Mouse (Mus musculus) thymus, adult 2 months (tissue): ENCODE results near the gene 4930426L09Rik. TPM values are rescaled to one million over a fixed set of nuclear protein-coding genes. Genes with fewer than 3 reads are reported as not detected.

Experiments used
- DNase-seq: peaks from one replicate; pipeline ENCODE4 v3.0.0; 2021
- H3K27ac ChIP-seq: fragments of 200-500 bp; 2 replicates; pipeline ENCODE4 v1.5.1; 2012; ENCODE audit warnings: low read length, control low read depth; ENCODE audit not compliant: control insufficient read depth, insufficient read depth
- H3K27me3 ChIP-seq: fragments of 200-500 bp; 2 replicates; pipeline ENCODE4 v1.6.1; 2012; ENCODE audit warnings: mild to moderate bottlenecking, low read length, moderate library complexity, mixed read lengths; ENCODE audit not compliant: control insufficient read depth, insufficient read depth
- H3K36me3 ChIP-seq: fragments of 200-500 bp; 2 replicates; pipeline ENCODE4 v1.6.1; 2012; ENCODE audit warnings: mild to moderate bottlenecking, low read length, moderate library complexity; ENCODE audit not compliant: control insufficient read depth, insufficient read depth
- H3K4me1 ChIP-seq: fragments of 200-500 bp; replicated peaks from 2 replicates; pipeline ENCODE4 v1.6.1; 2012; ENCODE audit warnings: low read length; ENCODE audit not compliant: control insufficient read depth, insufficient read depth
- H3K4me3 ChIP-seq: fragments of 200-500 bp; 2 replicates; pipeline ENCODE4 v1.5.1; 2012; ENCODE audit warnings: mild to moderate bottlenecking, low read length, control low read depth, moderate library complexity; ENCODE audit not compliant: control insufficient read depth, insufficient read depth
- CTCF ChIP-seq: fragments of 200-500 bp; IDR thresholded peaks from 2 replicates; pipeline ENCODE4 v1.5.1; 2012; ENCODE audit warnings: mild to moderate bottlenecking, control low read depth, low read length, moderate library complexity, borderline replicate concordance; ENCODE audit not compliant: control insufficient read depth, poor library complexity, insufficient read depth; ENCODE audit errors: extremely low read depth
- POLR2A ChIP-seq: fragments of 200-500 bp; IDR thresholded peaks from 2 replicates; pipeline ENCODE4 v1.6.1; 2012; ENCODE audit warnings: mild to moderate bottlenecking, low read length, control low read depth, moderate library complexity; ENCODE audit not compliant: control insufficient read depth, poor library complexity, insufficient read depth; ENCODE audit errors: extremely low read depth
- WGBS: fragments of 180-500 bp; shearing (Covaris S2); methylation state at CpG from one replicate; pipeline ENCODE4 v1.1.7; 2018; 5-methylcytosine and 5-hydroxymethylcytosine counted together
- polyA plus RNA-seq: library from polyadenylated mRNA; depleted of rRNA; stranded (reverse); fragments of >200 nt; gene quantifications from 2 replicates; pipeline ENCODE4 v1.2.3, GENCODE M21; 2012

4930426L09Rik gene
- polyA plus RNA-seq, 1 experiment, result 2.0 TPM

DNA sequence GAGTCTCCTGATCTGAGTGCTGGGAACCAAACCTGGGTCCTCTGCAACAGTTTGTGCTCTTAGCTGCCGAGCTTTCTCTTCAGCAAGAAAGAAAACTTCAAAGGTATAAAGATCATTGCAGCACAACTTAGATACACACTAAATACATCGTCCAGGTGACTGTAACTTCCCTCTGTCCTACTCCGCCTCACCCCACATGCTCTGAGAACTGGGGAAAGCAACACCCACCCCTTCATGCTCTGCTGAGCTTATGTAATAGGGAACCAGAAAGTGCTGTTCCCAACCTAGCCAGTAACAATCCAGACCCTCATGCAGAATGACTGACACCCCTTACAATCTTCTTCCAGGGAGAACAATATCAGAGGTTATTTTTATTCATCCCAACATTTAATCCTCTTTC is 41.7 kb upstream of the 4930426L09Rik start:
- 0 out of 2 replicates have a peak overlapping the region, but pooled peaks have one; percentile 48 for H3K27ac ChIP-seq
- WGBS, result 40% methylated on average over 3 of the region's 3 CpGs
- no peak overlapping the region for H3K4me3 ChIP-seq
- TF ChIP-seq POLR2A (no peak), CTCF (no peak)
- H3K36me3 ChIP-seq, result no peaks in the 10 kb centered on the region
- DNase-seq, result no peak
- H3K4me1 ChIP-seq, result peaks cover 57% of the 10 kb centered on the region
- H3K27me3 ChIP-seq, result no peaks in the 10 kb centered on the region

DNA sequence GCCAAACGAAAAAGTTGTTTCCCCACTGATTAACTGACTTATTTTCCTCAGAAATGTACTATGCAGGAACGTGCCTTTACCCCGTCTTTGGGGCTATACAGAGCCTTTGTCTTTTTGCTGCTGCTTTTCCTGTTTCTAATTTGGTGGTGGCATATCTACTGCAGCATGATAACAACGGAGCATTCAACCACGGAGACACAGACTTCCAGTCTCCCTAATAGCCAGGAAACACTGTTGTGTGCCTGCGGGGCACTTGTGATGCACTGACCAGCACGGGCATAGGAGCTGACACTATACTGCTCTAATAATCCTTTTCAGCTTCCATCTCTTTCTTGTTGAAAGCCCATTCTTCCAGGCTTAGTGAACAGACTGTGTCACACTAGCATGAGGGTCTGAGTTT is 41.2 kb upstream of the 4930426L09Rik start:
- TF ChIP-seq CTCF (no peak), POLR2A (no peak)
- WGBS, result 15% methylated on average over 7 of the region's 7 CpGs
- peaks cover 54% of the 10 kb centered on the region for H3K4me1 ChIP-seq
- H3K27ac ChIP-seq, result peak overlapping the region; percentile 26
- no peaks in the 10 kb centered on the region for H3K36me3 ChIP-seq
- no peak for DNase-seq
- no peak overlapping the region for H3K4me3 ChIP-seq
- H3K27me3 ChIP-seq, result no peaks in the 10 kb centered on the region

DNA sequence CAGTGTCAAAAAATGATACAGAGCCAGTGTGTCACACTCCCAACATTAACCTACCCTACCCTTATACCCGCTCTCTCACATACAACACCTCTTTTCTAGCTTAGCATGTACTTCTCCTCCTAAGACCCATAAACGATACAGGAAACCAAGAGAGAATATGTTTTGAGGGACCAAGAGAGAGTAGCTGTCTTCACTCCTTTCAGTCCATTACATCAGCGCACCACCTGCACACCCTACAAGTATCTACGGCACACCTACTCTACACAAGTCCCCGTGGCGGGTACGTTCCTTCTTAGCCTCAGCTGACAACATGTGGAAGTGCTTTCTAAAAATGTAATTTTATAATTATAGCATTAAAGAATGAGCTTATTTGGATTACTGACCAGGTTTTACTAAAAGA is 40.7 kb upstream of the 4930426L09Rik start:
- H3K4me1 ChIP-seq, result peaks cover 53% of the 10 kb centered on the region
- DNase-seq, result no peak
- no peaks in the 10 kb centered on the region for H3K36me3 ChIP-seq
- no peaks in the 10 kb centered on the region for H3K27me3 ChIP-seq
- H3K4me3 ChIP-seq, result no peak overlapping the region
- 16% methylated on average over 7 of the region's 7 CpGs for WGBS
- no peak for TF ChIP-seq CTCF
- TF ChIP-seq POLR2A, result no peak
- peak overlapping the region; percentile 26 for H3K27ac ChIP-seq

DNA sequence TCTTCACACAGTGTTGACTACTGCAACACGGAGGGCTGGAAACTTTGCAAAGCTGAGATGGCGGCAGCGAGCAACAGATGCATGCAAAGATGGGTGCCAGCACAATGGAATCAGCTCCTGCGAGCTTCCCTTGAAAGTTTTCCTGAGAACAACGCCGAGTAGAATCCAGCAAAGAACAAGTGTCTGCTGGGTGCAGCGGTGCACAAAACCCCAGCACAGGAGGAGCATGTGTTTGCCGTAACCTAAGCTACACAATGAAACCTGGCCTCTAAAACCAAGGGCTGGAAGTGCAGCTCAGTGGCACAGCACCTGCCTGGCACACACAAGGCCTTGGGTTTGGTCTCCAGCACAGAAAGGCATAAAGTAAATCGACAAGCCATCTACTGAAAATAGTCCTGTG is 40.1 kb upstream of the 4930426L09Rik start:
- Histone ChIP-seq H3K36me3 (no peaks in the 10 kb centered on the region), H3K27me3 (no peaks in the 10 kb centered on the region), H3K4me1 (peaks cover 55% of the 10 kb centered on the region), H3K27ac (peak overlapping the region; percentile 55; the same call in 1 of the 2 replicates), H3K4me3 (no peak overlapping the region)
- no peak for DNase-seq
- WGBS, result 64% methylated on average over 9 of the region's 9 CpGs
- TF ChIP-seq POLR2A (no peak), CTCF (no peak)

DNA sequence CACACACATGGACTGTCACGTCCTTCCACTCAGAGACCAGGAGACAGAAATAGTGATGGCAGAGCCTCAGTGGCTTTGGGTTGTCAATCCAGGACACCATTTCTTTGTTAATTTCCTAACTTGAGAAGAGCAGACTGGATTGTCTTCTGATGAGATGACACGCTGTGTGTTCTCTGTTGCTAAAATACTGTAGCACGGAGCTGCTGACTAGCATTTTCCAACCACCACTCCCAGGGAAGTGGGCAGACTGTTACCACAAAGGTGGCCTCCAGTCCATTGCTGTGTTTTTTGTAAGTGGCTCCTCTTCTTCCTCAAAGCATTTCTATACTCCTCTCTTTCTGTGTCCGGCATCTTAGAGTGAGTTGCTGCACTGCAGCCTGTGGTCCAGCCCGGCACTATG is 39.6 kb upstream of the 4930426L09Rik start:
- no peak overlapping the region for H3K27ac ChIP-seq
- no peak overlapping the region for H3K4me3 ChIP-seq
- no peak for DNase-seq
- TF ChIP-seq CTCF (no peak), POLR2A (no peak)
- peaks cover 59% of the 10 kb centered on the region for H3K4me1 ChIP-seq
- 42% methylated on average over 5 of the region's 5 CpGs for WGBS
- H3K36me3 ChIP-seq, result no peaks in the 10 kb centered on the region
- no peaks in the 10 kb centered on the region for H3K27me3 ChIP-seq

DNA sequence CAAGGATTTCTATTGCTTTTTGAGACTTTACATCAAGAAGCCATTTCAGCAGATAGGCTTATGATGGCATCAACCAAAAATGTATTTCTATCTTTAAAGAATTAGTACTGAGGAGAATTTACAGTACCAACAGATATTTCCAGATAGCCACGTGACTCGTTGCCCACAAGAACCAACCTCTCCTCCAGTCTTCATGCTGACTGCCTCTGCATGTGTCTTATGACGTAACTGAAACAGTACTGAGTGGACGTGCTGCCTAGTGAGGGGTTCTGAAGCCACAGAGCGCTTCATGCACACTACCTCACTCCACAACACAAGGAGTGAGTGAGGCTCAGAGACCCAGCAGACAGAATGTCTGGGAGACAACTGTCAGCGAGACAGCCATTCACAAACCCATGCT is 39.1 kb upstream of the 4930426L09Rik start:
- Histone ChIP-seq H3K4me1 (peaks cover 61% of the 10 kb centered on the region), H3K27me3 (no peaks in the 10 kb centered on the region), H3K4me3 (no peak overlapping the region), H3K36me3 (no peaks in the 10 kb centered on the region), H3K27ac (peak overlapping the region; percentile 4; the same call in 1 of the 2 replicates)
- DNase-seq, result no peak
- no peak for TF ChIP-seq POLR2A
- TF ChIP-seq CTCF, result no peak
- 19% methylated on average over 6 of the region's 6 CpGs for WGBS

DNA sequence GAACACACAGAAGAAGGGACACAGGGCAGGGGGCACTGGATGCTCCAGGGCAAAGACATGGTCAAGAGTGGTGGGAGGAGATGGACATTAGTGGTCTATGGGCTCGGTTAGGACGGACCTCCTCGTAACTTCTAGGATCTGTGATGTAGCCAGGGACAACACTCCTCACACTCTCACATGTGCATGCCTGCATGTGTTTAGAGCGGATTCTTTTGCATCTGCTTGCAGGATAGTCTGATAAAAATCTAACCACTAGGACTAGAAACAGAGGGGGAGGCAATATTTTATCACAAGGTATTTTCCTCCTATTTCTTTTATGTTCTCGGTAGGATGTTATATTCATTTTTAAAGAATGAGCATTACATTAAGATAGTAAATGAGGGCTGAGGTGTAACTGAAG is 38.6 kb upstream of the 4930426L09Rik start:
- Histone ChIP-seq H3K36me3 (no peaks in the 10 kb centered on the region), H3K27ac (peak overlapping the region; percentile 4; the same call in 1 of the 2 replicates), H3K4me3 (no peak overlapping the region), H3K4me1 (peaks cover 61% of the 10 kb centered on the region), H3K27me3 (no peaks in the 10 kb centered on the region)
- WGBS, result 17% methylated on average over 5 of the region's 5 CpGs
- TF ChIP-seq CTCF (no peak), POLR2A (no peak)
- no peak for DNase-seq
